Mouse (Mus musculus) brain, embryonic 14.5 days (tissue): ENCODE results near the gene Tfrc.

Experiments used
- CTCF ChIP-seq: fragments of 200-500 bp; IDR thresholded peaks from 2 replicates; pipeline ENCODE4 v1.5.1; 2012; ENCODE audit warnings: inconsistent platforms, mild to moderate bottlenecking, moderate library complexity, borderline replicate concordance; ENCODE audit not compliant: insufficient read depth, insufficient read length; ENCODE audit errors: extremely low read depth
- POLR2A ChIP-seq: fragments of 200-500 bp; IDR thresholded peaks from 2 replicates; pipeline ENCODE4 v1.6.1; 2012; ENCODE audit warnings: mild to moderate bottlenecking, inconsistent platforms, borderline replicate concordance; ENCODE audit not compliant: poor library complexity, insufficient read depth, insufficient read length, severe bottlenecking; ENCODE audit errors: extremely low read depth

DNA sequence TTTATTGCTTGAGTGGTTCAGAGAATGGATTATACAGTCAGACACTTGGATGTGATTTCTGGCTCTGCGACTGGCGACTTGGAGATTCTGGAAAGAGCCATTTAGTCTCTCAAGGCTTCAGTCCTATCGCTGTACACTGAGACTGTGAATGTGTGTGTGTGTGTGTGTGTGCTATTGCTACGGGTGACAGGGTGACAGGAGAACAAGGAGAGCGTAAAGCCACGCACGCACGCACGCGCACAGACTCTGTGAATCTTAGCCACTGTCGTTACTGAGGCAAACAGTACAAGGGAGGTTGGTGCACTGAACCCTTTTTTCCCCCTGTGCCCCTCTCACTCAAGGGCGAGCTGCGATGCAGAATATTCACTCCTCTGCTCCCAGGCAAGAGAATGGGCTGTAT lies 33.6 kb downstream of the Tfrc start:
- TF ChIP-seq CTCF (no peak), POLR2A (no peak)
